Mouse (Mus musculus) MEL (cell line): ENCODE data around the gene Htr3b.

Experiments used
- BHLHE40 ChIP-seq: IDR thresholded peaks from 2 replicates; pipeline ENCODE4 v1.6.1; 2012; ENCODE audit warnings: low read depth, mild to moderate bottlenecking, inconsistent platforms, low read length, improper control_type of control experiment, borderline replicate concordance
- CHD2 ChIP-seq: IDR thresholded peaks from 2 replicates; pipeline ENCODE4 v1.6.1; 2011; ENCODE audit warnings: low read length, improper control_type of control experiment

DNA sequence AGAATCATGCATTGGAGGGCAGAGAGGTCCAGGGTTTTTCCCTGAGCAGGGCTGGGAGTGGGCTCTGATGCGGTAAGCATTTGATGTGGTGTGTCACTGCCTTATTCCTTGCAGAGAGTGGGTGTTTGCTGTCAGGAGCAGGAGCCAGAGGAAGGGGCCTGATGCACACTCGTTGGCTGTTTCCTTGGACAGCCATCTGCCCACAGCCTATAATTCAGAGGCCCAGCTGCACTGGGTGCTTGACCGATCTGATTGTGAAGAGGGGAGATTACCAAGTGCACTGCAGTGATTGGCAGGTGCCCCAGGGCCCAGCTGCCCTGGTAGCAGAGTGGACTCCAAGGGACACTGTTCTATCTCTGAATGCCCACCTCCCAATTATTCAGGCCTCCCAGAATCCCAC, 36.0 kb downstream of the Htr3b start:
- TF ChIP-seq BHLHE40 (no peak), CHD2 (no peak)
